Mouse (Mus musculus): ENCODE measurements around the gene Sprtn.
A peak's percentile ranks its signal among the peaks of the same experiment; 100 is the strongest.

Sprtn gene

DNA sequence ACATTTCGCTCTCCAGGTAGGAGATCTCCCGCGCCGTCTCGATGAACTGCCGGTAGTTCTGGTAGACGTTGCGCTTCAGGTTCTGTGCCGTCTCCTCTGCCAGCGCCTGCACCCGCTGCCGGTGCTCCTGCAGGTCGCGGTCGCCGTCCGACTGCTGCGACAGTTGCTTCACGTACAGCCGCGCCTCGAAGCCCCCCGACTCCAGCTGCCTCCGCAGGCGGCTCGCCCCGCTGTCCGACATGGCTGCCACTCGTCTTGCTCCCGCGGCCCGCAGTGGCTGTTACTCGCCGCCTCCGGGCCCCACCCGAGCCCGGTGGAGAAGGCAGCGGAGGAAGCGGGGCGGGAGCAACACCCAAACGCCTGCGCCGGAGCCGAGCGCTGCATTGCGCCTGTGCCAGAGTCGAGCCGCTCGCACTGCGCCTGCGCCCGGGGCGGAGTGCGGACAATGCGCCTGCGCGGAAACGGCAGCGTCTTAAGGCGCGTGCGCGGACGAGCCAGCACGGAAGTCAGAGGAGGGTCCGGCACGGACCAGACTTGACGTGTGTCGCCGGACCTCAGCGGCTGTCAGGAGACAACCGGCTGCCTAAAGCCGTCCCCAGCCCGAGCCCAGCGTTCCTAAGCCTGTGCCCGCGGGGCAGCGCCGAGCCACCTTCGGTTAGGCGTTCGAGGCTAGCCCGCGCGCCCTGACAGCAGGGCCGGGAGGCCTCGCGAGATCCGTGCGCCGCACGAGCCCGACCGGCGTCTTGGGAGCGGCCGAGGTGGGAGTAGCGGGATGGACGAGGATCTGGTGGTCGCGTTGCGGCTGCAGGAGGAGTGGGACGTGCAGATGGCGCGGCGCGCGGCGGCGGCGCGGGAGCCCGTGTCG is at the start of gene Sprtn, which contains the start of gene Exoc8:
Gene Sprtn (plus strand): TSS at position 501 of the 865 bp plus-strand sequence.
Gene Exoc8 (minus strand): TSS at position 320 of the 865 bp plus-strand sequence.
- DNase-seq (ENCODE audit: low read depth, low spot score): peak; percentile 92

DNA sequence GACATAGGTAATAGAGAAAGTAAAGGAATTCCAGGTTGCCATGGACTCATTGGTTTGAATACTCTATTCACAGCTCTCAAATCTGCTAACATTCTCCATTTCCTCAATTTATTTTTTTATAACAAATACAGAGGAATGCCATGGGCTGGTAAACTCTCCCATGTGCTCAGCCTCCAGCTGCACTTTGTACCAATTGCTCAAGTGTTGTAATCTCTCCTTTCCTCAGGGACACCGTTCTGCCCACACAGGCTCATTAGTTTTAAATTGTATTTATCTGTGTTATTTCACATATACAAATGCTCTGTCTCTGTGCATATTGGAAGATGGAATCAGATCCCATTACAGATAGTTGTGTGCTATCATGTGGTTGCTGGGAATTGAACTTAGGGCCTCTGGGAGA is 44.2 kb upstream of the Sprtn start:
- DNase-seq (ENCODE audit: low read depth, low spot score): no peak

DNA sequence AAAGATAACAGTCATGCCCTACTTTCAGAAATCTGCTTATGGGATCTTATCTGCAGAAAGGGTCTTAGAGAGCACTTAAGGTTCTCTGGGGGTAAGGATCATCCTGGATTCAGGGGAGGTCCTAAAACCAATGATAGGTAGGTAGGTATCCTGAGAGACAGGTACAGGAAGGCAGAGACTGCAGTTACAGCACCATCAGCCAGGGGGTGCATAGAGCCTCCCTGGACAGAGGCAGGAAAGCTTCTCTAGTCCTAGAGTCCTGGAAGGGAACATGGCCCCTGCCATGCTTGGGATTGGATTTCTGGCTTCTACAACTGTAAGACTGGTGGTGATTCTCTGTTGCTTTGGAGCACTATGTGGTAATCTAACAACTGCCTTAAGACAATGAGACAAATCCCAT is 38.2 kb upstream of the Sprtn start:
- DNase-seq (ENCODE audit: low read depth, low spot score): no peak

DNA sequence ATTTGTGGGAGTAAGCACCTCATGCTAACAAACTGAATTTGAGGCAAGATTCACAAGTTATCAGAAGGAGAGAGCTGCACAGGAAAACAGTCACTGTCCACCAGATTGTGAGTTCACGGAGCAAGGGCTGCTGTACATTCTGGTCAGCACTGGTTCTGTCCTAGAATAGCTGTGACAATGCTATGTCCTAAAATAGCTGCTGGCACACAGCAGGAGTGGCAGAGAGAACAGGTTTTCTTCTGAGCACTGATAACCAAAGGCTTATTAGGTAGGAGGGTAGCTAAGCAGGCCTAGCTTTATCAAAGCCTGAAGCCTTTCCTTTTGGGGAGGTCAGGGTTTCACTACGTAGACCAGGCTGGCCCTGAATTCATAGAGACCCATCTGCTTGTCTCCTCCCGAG is 37.5 kb upstream of the Sprtn start:
- no peak for DNase-seq (ENCODE audit: low read depth, low spot score)

DNA sequence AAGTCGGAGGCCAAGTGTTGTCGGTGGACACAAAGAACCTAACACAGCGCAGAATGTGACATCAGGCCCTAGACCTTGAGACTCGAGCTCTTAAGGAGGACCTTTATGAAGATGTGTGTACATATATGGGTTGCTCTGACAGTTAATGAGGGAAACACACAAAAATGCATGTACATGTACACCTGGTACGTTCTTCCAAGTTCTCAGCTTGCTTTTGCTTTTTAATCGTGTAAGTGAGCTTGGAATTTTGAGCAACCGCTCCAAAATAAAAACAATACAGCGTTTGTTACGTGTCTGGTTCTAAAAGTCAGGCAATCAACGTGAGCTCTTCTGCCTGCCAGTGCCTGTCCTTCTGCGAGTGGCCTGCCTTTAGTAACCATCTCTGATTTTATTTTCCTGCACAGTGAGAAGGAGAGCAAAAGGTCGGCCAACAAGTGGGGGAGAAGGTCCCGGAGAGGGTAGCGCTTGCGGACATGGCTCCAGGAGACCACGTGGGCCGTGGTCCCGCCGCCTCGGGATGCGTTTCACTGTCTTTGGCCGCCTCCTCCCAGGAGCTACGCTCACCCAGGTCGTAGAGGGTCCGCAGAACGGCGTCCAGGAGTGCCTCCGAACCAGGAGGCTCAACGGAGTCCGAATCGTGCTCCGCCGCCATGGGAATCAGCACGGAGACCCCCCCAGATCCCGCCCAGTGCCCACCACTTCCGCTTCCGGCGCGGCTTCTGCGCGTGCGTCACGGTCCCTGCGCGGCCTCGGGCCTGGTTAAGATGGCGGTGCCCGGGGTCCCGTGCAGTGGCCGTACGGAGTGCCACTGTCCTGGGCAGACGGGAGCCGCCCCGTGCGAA is 35.1 kb upstream of the Sprtn start, which contains the start of the genes Gnpat and 2810004N23Rik:
Gene Gnpat (plus strand): TSS at position 713 of the 842 bp plus-strand sequence.
Gene 2810004N23Rik (minus strand): TSS at position 800 of the 842 bp plus-strand sequence.
- peak; percentile 61 for DNase-seq (ENCODE audit: low read depth, low spot score)

DNA sequence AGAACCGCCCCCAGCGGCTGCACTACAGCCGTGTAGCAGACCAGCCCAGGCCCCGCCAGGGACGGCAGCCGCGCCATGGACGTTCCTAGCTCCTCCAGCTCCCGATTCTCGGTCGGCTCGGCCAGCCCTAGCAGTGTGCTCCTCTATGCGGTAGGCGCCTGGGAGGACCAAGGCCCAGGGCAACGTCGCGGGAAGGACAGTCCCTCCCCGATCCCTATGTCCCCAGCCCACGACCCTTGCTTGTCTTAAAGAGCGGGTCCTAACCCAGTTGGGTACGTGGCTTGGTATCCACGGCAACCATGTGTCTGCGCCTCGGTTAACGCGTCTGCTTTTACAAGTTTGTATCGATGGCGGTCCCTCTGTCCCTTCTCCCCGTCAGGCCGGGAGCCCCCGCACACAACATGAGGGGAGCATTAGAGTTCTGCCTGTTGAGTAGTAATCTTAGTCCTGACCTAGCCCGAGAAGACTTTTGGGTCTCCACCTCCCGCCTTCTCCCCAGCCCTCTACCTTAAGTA is 34.5 kb upstream of the Sprtn start:
- no peak for DNase-seq (ENCODE audit: low read depth, low spot score)

DNA sequence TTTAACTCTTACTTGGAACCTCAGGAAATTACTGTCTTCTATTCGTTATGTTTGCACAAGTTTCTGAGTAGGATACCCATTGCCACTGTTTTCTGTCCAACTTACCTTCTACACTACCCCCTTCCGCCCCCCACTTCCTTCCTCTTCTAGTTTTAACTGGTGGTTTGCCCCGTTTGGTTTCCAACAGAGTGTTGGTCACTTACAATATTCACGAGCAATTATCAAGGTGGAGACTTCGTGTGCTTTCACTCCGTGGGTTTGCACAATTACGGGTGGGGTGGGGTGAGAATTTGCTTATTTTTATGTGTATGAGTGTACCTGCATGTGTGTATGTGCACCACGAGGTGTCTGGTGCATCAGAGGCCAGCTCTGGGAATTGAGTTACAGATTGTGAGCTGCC is 34.0 kb upstream of the Sprtn start:
- DNase-seq (ENCODE audit: low read depth, low spot score): no peak

DNA sequence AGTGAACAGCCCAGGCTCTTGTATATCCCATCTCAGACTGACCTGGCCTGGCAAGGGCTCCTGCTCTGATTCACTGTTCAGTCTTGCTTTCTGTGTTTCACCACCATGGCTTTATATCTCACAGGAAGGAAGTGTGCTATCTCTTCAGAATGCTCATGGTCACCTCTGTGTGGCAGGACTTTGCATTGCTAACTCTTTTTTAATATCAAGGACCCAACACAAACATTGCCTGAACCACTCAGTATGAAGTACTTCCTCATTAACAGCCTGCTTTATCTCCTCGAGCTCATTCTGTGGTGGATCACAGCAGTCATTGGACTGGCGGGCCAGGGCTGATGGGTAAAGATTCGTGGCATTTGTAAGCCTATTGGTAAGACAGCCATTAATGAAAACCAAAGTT is 31.0 kb upstream of the Sprtn start:
- no peak for DNase-seq (ENCODE audit: low read depth, low spot score)

DNA sequence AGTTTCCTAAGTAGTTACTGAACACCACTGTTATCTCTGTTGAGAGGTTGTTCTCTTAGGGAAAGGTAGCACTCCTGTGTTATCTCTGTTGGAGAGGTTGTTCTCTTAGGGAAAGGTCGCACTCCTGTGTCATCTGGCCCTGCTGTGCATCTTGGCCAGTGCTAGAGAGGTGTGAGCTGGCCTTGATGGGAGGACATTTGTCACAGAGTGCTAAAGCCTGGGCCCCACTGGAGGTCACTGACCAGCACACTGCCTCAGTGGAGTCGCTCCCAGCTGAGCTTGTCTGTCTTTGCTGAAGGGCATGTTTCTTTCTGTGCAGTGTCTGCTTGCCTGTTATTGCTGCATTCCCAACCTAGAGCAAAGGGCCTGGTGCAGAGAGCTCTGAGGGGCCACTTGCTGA is 30.6 kb upstream of the Sprtn start:
- no peak for DNase-seq (ENCODE audit: low read depth, low spot score)

DNA sequence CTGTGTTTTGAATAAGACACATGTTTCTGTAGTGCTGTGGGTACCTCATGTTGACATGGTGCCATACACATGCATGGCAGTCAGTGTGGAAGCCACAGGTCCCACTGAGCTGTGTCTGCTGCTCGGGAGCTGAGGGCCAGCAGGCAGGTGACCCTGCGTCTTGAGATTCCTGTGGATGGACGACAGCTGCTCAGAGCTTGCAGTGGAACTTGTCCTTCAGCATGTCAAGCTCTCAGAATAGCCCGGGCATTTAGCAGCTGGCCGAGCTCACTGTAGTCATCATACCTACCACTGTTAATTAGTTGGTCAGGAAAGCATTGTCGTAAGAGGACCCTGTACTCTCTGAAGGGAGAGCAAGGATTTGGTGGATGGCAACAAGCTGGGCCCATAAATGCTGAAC is 28.0 kb upstream of the Sprtn start:
- no peak for DNase-seq (ENCODE audit: low read depth, low spot score)

DNA sequence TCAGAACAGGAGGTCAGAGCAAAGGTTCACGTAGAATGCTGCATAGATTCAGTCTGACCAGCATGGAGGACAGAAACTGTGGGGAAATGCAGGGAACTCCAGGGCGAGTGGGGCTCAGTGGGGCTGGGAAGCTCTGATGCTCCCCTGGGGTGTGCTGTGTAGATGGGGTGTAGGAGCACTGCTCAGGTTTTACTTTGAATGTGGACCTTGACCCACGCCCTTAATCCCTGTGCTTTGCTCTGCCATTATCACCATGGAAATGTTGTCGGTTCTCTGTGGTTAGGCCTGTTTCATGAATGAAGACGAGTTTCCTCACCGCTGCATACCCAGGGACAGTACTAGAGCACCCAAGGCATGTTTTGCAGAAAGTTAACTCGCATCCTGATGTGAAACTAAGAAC is 26.2 kb upstream of the Sprtn start:
- DNase-seq (ENCODE audit: low read depth, low spot score): no peak

DNA sequence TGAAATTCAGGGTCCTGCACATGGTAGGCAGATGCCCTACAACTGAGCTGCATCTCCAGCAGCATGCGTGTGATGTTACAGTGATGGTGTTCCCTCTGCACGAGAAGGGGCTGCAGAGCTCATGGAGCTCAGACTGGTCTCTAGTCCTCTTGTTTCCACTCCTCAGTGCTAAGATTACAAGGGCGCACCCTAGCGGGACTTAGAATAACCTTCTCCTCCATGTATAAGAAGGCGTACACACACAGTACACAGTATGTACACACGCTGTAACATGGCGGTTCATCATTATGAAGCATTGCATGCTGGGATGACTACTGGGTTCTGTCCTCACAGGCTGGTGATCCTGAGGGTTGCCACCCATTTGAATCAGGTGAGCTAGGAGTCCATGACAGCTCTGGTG is 25.6 kb upstream of the Sprtn start:
- DNase-seq (ENCODE audit: low read depth, low spot score): no peak

DNA sequence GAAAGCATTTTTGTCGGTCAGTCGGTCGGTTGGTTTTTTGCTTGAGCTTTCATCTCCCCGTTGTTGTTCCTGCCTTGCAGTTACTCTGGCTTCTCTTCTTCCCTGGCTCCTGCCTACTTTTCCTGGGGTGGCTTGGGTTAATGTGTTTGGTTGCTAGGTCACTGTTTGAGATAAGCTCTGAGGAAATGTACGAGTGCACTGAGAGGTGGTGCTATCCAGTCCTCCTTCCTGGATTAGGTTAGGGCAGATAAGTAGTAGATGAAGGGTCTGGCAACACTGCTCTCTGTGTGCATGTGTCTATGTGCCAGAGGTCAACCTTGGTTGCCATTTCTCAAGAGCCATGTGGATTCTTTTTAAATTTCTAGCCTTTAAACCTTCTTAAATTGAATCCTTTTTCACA is 25.0 kb upstream of the Sprtn start:
- no peak for DNase-seq (ENCODE audit: low read depth, low spot score)

DNA sequence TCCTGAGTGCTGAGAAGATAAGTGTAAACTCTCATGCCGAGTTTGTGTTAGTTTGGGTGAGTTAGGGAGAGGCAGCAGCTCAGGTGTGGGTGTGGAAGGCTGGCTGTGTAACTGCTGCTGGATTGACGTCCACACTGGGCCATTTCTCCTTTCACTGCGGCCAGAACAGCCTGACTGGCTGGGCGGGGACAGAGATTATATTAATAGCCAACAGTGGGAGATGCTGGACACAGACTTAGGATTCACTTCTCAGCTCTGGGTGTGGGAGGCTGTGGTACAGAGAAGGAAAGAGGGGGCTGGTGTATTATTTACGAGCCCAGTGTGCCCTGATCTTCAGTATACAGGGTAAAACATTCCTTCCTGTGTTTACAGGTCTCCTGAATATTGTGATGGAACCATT is 19.5 kb upstream of the Sprtn start:
- no peak for DNase-seq (ENCODE audit: low read depth, low spot score)

DNA sequence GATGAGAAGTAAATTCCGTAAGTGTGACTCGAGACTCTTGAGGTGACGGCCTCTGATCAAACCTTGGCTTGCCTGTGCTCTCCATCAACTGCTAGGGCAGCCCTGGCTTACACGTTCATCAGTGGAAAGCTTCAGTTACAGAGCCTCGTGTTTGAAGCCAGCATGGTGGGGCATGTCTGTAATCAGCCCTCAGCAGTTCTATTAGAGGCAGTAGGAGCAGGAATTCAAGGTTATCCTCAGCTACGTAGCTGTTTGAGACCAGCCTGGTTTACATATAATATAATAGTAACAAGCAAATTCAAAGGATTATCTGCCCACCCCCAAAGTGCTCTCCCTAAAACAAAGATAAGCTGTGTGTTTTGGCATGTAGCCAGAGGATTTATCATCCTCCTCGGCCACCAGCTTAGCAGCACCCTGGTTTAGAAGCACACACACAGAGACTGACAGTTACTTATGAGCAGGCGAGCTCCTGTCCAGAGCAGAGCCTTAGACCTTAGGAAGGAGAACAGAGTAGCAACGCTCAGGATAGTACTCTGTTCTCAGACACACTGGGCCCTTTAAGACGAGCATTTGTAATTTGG is 18.6 kb upstream of the Sprtn start:
- DNase-seq (ENCODE audit: low read depth, low spot score): no peak

DNA sequence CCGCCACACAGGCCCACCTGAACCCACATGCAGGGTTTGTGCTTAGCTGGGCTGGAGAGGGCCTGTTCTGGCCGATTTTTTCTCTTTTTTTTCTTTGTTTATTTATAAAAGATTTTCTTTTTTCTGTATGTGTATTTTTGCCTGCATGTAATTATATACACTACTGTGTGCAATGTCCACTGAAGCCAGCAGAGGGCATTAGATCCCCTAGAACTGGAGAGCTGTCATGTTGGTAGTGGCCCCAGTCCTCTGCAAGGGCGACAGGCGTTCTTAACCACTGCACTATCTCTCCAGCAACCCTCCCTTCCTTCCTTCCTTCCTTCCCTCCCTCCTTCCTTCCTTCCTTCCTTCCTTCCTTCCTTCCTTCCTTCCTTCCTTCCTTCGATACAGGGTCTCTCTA is 9.3 kb upstream of the Sprtn start:
- no peak for DNase-seq (ENCODE audit: low read depth, low spot score)

DNA sequence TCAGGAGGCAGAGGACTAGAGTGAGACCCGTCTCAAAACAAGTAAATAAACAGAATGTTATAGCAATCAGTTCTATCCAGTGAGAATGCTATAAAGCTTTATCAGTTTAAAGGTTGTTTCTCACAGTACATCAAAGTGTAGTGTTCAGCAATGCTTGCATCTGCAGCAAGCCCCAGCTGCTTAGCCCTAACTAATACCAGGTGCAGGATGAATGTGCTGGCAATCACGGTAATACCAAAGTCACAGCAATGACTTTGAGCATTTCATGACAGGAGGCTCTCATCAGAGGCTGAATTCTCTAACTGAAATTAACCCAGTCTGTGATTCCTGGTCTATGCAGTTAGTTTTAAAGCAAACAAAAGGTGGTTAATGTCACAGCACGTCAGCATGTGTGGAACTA is 5.1 kb upstream of the Sprtn start:
- no peak for DNase-seq (ENCODE audit: low read depth, low spot score)

DNA sequence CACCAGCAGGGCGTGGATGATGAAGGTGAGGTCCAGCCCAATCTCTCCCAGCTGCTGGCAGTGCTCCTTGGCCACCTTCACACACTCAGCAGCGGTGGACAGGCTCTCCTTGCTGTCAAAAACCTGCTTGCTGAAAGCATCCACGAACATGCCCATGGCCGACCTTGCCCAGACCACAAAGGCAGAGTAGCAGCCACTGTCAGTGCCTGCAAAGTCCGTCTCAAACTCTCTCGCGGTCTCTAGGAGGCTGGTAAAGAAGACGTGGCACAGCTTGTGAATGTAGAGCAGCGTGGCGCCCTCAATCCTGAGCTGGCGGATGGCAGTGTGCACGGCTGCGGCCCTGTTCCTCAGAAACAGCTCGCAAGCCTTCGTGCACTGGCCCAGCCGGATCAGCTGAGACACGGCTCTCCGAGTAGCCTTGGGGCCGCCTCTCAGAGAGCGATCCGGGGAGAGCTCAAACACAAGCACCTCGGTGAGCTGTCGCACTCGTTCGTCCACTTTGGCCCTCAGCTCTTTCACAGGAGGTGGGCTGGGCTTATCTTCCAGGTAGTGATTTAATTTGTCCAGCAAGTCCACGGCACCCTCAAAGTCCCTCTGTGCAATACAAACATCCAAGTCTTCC is 1.6 kb upstream of the Sprtn start:
- peak; percentile 5 for DNase-seq (ENCODE audit: low read depth, low spot score)

DNA sequence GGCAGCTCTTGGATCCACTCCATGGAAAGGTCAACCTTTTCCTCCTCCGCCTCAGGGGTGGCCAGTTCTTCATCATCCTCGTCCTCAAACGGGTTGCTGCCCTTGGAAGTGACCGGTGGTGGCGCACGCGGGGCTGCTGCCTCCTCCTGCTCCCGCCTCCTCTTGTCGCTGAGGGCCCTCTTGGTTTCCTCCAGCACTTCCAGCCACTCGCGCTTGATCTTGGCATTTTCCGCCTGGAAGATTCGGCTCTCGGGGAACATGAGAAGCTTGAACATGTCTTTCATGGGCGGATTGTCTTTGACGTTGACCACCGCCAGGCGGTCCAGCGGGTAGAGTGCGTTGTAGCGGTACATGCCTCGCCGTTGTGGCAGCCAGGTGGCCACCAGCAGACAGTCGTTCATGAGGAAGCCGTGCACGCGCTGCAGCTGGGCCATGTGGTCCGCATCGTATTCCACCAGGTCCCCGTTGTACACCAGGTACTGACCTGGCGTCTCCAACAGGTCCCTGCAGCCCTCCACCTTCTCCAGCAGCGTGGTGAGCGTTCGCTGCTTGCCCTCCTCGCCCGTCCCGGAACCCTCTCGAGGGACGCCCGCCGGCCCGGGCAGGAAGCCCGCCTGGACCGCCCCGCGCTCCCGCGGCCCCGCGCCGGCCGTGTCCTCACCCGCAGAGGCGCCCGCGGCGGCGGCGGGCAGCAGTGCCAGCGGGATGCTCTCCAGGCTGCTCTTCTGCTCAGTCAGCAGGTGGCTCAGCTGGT is 877 bp upstream of the Sprtn start:
- DNase-seq (ENCODE audit: low read depth, low spot score): peak; percentile 46

DNA sequence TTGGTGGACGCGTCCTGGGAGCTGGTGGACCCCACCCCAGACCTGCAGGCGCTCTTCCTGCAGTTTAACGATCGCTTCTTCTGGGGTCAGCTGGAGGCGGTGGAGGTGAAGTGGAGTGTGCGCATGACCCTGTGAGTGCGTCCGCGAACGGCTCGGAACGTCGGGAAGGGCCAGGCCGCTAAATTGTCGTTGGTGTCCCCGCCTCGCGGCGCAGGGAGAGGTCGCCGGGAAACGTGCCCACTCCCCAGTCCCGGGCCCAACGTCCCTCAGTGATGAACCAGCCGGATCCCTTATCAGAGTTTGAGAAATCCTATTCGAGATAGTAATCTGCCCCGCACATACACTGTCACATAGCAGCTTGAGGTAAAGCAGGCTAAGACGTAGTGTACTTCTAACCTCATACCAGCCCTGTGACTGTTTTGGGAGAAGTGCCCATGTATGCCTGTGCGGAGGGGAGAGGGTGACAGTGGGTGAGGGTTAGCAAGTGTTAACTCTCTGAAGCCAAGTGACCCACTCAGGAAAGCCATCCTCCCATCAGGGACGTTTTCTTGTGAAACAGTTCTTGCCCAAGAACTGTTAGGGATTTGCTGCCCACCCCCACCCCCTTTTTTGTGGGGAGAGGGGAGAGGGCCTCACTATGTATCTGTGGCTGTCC is 692 bp downstream of the Sprtn start:
- DNase-seq (ENCODE audit: low read depth, low spot score): peak; percentile 5

Data from c-Kit-negative CD71-positive TER-119-positive erythroid progenitor cells, embryonic 14.5 days (primary cell).